Mouse (Mus musculus) kidney, adult 2 months (tissue): ENCODE data around the gene Olfr805.

Experiments
- CTCF ChIP-seq: fragments of 200-500 bp; conservative IDR thresholded peaks from 2 replicates; pipeline ENCODE4 v1.5.1; 2011; ENCODE audit warnings: low read depth, mild to moderate bottlenecking, control low read depth, low read length, moderate library complexity, mixed read lengths; ENCODE audit not compliant: insufficient read depth, insufficient read length
- POLR2A ChIP-seq: fragments of 200-500 bp; IDR thresholded peaks from one replicate; pipeline ENCODE4 v1.6.1; 2011; ENCODE audit warnings: low read depth, low read length, control low read depth

- TF ChIP-seq CTCF = no peak
- no peak for TF ChIP-seq POLR2A
These were observed 28.5 kb upstream of the Olfr805 start, which contains the start of gene Olfr807 for GRCm38 (mm10) chr10:129757693-129758092.
